Mouse (Mus musculus) stomach, postnatal 0 days (tissue): Measurements from ENCODE around the gene Ighmbp2. TPM values are rescaled to one million over a fixed set of nuclear protein-coding genes. Genes with fewer than 3 reads are reported as not detected.

Experiments
- ATAC-seq: fragments of 200-750 bp; cut with Nextera tagmentation; 2 replicates; pipeline ENCODE4 v1.8.0; 2017; ENCODE audit not compliant: low FRiP score, low TSS enrichment
- DNase-seq: peaks from one replicate; pipeline ENCODE4 v3.0.0-alpha.2; 2016; ENCODE audit warnings: low spot score
- H3K27ac ChIP-seq: fragments of 300-500 bp; sonication (generic); replicated peaks from 2 replicates; pipeline ENCODE4 v1.5.1; 2014; ENCODE audit warnings: mild to moderate bottlenecking, control low read depth
- H3K27me3 ChIP-seq: fragments of 300-500 bp; sonication (generic); 2 replicates; pipeline ENCODE4 v1.6.1; 2014; ENCODE audit warnings: low read length; ENCODE audit not compliant: control insufficient read depth, insufficient read depth
- H3K36me3 ChIP-seq: fragments of 300-500 bp; sonication (generic); 2 replicates; pipeline ENCODE4 v1.6.1; 2014; ENCODE audit warnings: low read length, mixed read lengths; ENCODE audit not compliant: control insufficient read depth, insufficient read depth
- H3K4me1 ChIP-seq: fragments of 300-500 bp; sonication (generic); replicated peaks from 2 replicates; pipeline ENCODE4 v1.6.1; 2014; ENCODE audit warnings: antibody characterized with exemption; ENCODE audit not compliant: control insufficient read depth, insufficient read depth
- H3K4me2 ChIP-seq: fragments of 300-500 bp; sonication (generic); replicated peaks from 2 replicates; pipeline ENCODE4 v1.6.1; 2014; ENCODE audit warnings: low read depth, mild to moderate bottlenecking, control low read depth, moderate library complexity
- H3K4me3 ChIP-seq: fragments of 300-500 bp; sonication (generic); 2 replicates; pipeline ENCODE4 v1.5.1; 2014; ENCODE audit warnings: low read depth, low read length, control low read depth
- H3K9ac ChIP-seq: fragments of 300-500 bp; sonication (generic); 2 replicates; pipeline ENCODE4 v1.6.1; 2014; ENCODE audit warnings: mild to moderate bottlenecking, low read length, control low read depth, mixed read lengths
- H3K9me3 ChIP-seq: fragments of 300-500 bp; sonication (generic); 2 replicates; pipeline ENCODE4 v1.6.1; 2016; ENCODE audit warnings: low read length; ENCODE audit not compliant: control insufficient read depth
- CTCF ChIP-seq: IDR thresholded peaks from 2 replicates; pipeline ENCODE4 v1.5.1; 2016; ENCODE audit warnings: antibody characterized with exemption, low read depth, mild to moderate bottlenecking, moderate library complexity
- EP300 ChIP-seq: optimal IDR thresholded peaks from 2 replicates; pipeline ENCODE3; 2016; ENCODE audit warnings: antibody characterized with exemption
- WGBS: fragments of 180-500 bp; shearing (Covaris S2); extraction: QIAGEN DNeasy Blood & Tissue Kit; methylation state at CpG from one replicate; pipeline ENCODE4 v1.1.7; 2014; 5-methylcytosine and 5-hydroxymethylcytosine counted together
- polyA plus RNA-seq: library from polyadenylated mRNA; unstranded; fragments of >200 nt; fragmentation: Nextera tagmentation; extraction: Ambion mirVana; gene quantifications from 2 replicates; pipeline ENCODE4 v1.2.1, GENCODE M21; 2015

The Ighmbp2 gene
- polyA plus RNA-seq, 1 experiment from 2014 or later: 3.9 TPM

DNA sequence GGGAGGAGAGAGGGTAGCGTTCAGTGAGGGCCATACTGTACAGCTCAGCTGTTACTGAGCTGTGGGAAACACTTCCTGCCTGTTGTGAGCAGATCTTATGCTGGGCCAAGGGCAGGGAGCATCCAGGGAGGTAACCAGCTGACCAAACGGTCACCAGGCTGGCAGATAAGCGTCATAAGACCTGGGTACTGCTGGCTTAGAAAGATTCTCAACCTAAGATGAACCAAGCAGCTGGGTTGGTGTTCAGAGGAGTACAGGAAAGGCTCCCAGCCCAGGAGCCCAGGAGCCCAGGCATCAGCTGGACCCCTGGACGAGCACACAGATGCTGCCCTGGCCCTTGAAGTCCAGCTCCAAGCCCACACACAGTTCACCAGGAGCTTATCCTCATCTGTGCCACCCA lies 15.5 kb downstream of the Ighmbp2 start:
- DNase-seq (peak; percentile 12), ATAC-seq (no peak)
- Histone ChIP-seq H3K9ac (no peak overlapping the region), H3K9me3 (no peaks in the 10 kb centered on the region), H3K36me3 (peaks cover 28% of the 10 kb centered on the region), H3K4me2 (no peak overlapping the region), H3K4me1 (no peaks in the 10 kb centered on the region), H3K27ac (no peak overlapping the region), H3K27me3 (no peaks in the 10 kb centered on the region), H3K4me3 (no peak overlapping the region)
- TF ChIP-seq CTCF (no peak), EP300 (no peak)
- WGBS: 83% methylated on average over 4 of the region's 4 CpGs

DNA sequence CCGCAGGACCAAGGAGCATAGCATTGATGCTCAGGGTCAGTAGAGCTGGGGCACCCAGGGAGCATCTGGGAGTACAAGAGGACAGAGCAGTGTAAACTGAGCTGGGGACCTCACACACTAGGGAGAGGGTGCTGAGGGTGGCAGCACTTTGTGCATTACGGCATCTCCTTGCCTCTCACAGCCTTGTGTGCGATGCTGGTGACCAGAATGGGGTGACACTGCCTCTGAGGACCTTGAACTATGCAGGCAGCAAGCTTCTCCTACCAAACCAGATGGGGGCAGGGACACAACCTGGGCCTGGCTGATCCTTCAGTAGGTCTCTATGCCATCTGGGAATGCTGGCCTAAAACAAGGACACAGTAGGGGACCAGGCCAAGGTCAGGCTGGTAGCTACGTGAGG lies 16.1 kb downstream of the Ighmbp2 start:
- Histone ChIP-seq H3K9ac (no peak overlapping the region), H3K4me1 (no peaks in the 10 kb centered on the region), H3K27me3 (no peaks in the 10 kb centered on the region), H3K4me2 (no peak overlapping the region), H3K4me3 (no peak overlapping the region), H3K9me3 (no peaks in the 10 kb centered on the region), H3K36me3 (peaks cover 29% of the 10 kb centered on the region), H3K27ac (no peak overlapping the region)
- ATAC-seq (no peak), DNase-seq (no peak)
- no peak for TF ChIP-seq EP300
- TF ChIP-seq CTCF: no peak
- 97% methylated on average over 4 of the region's 4 CpGs for WGBS

DNA sequence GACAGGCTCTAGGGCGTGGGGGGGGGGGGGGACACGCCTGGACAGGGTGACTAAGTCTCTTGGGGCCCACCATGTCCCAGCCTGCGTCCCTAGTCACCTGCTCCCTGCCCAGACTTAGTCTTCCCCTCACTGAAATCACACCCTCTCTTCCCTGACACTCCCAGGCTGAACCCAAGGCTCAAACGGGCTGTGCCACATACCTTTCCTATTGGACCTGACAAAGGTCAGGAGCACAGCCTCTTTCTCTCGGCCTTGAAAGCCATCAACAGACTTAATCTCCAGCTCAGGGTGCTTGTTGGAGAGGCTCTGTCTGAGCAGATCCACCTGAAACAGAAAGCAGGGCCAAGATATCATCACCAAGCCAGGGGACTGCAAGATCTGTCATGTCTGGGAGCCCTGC lies 16.7 kb downstream of the Ighmbp2 start:
- no peaks in the 10 kb centered on the region for H3K27me3 ChIP-seq
- H3K4me1 ChIP-seq: no peaks in the 10 kb centered on the region
- no peak overlapping the region for H3K9ac ChIP-seq
- no peak overlapping the region for H3K27ac ChIP-seq
- no peak for TF ChIP-seq CTCF
- TF ChIP-seq EP300: no peak
- no peak for DNase-seq
- H3K4me2 ChIP-seq: no peak overlapping the region
- H3K36me3 ChIP-seq: peaks cover 35% of the 10 kb centered on the region
- 70% methylated on average over 3 of the region's 5 CpGs for WGBS
- no peaks in the 10 kb centered on the region for H3K9me3 ChIP-seq
- ATAC-seq: no peak
- H3K4me3 ChIP-seq: no peak overlapping the region

DNA sequence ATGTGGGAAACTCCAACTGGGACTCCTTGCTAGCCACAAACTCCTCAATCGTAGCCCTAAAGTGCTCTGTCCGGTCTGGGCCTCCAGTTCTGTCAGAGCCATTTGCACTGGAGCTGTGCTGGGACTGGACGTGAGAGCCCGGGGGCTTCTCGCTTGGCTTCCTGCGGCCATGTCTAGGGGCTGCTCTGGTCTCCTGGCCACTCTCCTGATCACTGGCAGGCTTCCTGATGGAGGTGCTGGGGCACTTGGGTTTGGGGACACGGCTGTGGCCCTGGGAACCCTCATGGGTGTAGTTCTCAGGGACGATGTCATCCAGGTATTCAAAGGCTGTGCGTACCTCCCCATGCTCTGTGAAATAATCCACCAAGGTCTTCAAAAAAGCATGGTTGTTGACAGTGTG lies 17.6 kb downstream of the Ighmbp2 start:
- Histone ChIP-seq H3K4me3 (no peak overlapping the region), H3K4me1 (no peaks in the 10 kb centered on the region), H3K9ac (no peak overlapping the region), H3K27ac (no peak overlapping the region), H3K36me3 (peaks cover 34% of the 10 kb centered on the region), H3K4me2 (no peak overlapping the region), H3K9me3 (no peaks in the 10 kb centered on the region), H3K27me3 (no peaks in the 10 kb centered on the region)
- TF ChIP-seq CTCF: no peak
- DNase-seq (no peak), ATAC-seq (no peak)
- WGBS: 97% methylated on average over 9 of the region's 9 CpGs

DNA sequence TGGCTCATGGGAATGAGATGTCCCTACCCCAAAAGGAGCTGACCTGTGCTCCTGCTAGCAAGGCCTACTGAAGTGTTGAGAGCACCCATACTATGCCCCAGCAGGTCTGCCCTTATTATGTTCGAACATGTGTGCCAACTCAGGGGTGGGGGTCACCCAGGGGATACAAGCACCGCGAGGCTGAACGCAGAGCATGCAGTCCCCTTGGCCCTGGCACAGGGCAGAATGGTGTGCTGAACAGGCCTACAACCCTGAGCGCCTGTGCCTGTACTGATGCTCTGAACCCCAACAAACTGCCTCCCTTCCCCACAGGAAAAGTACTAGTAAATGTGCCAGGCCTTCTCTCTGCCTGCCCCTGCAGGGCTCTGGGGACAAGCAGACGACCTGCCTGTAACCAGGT lies 18.5 kb downstream of the Ighmbp2 start:
- H3K4me1 ChIP-seq: no peaks in the 10 kb centered on the region

DNA sequence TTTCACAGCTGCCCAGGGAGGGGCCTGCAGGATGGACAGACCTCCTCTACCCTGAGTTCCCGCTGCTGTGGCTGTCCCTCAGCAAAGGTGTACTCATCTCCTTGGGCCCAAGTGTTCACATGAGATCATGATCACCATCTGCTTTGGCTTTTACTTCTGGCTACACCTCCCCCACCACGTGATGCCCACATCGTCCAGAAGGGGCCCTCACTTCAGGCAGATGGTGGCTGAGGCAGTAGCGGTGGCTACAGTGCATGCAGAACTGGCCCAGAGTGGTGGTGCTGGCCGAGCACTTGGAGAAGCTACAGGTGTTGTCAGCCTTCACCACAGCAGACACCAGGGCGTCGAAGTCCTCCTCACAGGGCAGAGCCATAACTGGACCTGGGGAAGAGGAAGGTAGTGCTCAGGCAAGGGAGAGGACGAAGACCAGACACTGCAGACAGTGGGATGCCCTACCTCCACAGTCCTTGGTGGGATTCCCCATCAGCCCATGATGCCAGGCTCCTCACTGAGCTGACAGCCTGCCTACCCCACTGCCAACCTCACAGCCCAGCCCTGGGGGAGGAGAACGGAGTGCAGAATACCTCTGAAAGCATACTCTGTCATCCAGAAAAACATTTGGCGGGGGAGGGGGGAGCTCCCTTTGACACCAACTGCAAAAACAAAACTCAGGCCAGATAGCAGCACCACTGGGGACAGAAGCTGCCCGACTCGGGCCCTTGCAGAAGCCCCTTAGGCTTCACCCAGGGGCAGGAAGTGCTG lies 20.9 kb downstream of the Ighmbp2 start:
- no peaks in the 10 kb centered on the region for H3K4me1 ChIP-seq
- no peak overlapping the region for H3K9ac ChIP-seq
- no peak overlapping the region for H3K27ac ChIP-seq
- TF ChIP-seq CTCF (peak; percentile 12; the same call in 1 of the 2 replicates), EP300 (no peak)
- ATAC-seq: no peak
- no peak overlapping the region for H3K4me2 ChIP-seq
- H3K9me3 ChIP-seq: no peaks in the 10 kb centered on the region
- no peak overlapping the region for H3K4me3 ChIP-seq
- H3K27me3 ChIP-seq: no peaks in the 10 kb centered on the region
- DNase-seq: peak; percentile 11
- H3K36me3 ChIP-seq: peaks cover 29% of the 10 kb centered on the region
- 84% methylated on average over 12 of the region's 12 CpGs for whole genome bisulfite sequencing

More for the DNA sequence above, 18.5 kb downstream of the Ighmbp2 start:
- H3K9ac ChIP-seq: no peak overlapping the region
- H3K4me2 ChIP-seq: no peak overlapping the region
- no peaks in the 10 kb centered on the region for H3K9me3 ChIP-seq
- no peak for DNase-seq
- H3K27me3 ChIP-seq: no peaks in the 10 kb centered on the region
- H3K4me3 ChIP-seq: no peak overlapping the region
- WGBS: 94% methylated on average over 6 of the region's 6 CpGs
- ATAC-seq: no peak
- no peak for TF ChIP-seq EP300
- TF ChIP-seq CTCF: no peak
- H3K27ac ChIP-seq: no peak overlapping the region
- peaks cover 38% of the 10 kb centered on the region for H3K36me3 ChIP-seq
